Mouse (Mus musculus): ENCODE data around the gene Appbp2. TPM values are rescaled to one million over a fixed set of nuclear protein-coding genes. Genes with fewer than 3 reads are reported as not detected.

Gene Appbp2
- 53.8 and 54.1 TPM in 2 replicates for polyA plus RNA-seq (2014; fragmentation: Nextera tagmentation; extraction: Ambion mirVana)

GRCm38 (mm10) chr11:85234990-85235841, at the start of gene Appbp2:
Gene Appbp2, minus strand, starts transcription at chr11:85235130.
- Histone ChIP-seq H3K4me3 (ENCODE audit: low read depth, low read length) (peak within 1 kb of the TSS; percentile 96), H3K36me3 (ENCODE audit: insufficient read depth) (peaks cover 4% of the 10 kb centered on the region; the same call in 1 of the 2 replicates), H3K4me2 (peak within 1 kb of the TSS; percentile 81), H3K9ac (peak within 1 kb of the TSS; percentile 93), H3K27ac (ENCODE audit: low read depth) (peak within 1 kb of the TSS; percentile 99), H3K27me3 (ENCODE audit: insufficient read depth, low read length) (no peaks in the 10 kb centered on the region), H3K4me1 (ENCODE audit: insufficient read depth) (no peaks in the 10 kb centered on the region), H3K9me3 (ENCODE audit: low read depth, low read length) (no peaks in the 10 kb centered on the region)
- no peak for TF ChIP-seq CTCF (IDR thresholded peaks at IDR 0.05; ENCODE audit: low read depth)
- peak; percentile 97 for ATAC-seq (ENCODE audit: insufficient read depth)
- 5% methylated on average over 48 of the region's 48 CpGs for WGBS
- DNase-seq, result peak; percentile 98

- Histone ChIP-seq H3K36me3 (ENCODE audit: insufficient read depth) (no peaks in the 10 kb centered on the region), H3K4me2 (no peak overlapping the region), H3K27me3 (ENCODE audit: insufficient read depth, low read length) (no peaks in the 10 kb centered on the region), H3K9ac (no peak overlapping the region), H3K4me3 (ENCODE audit: low read depth, low read length) (no peak overlapping the region), H3K27ac (ENCODE audit: low read depth) (no peak overlapping the region), H3K4me1 (ENCODE audit: insufficient read depth) (no peaks in the 10 kb centered on the region), H3K9me3 (ENCODE audit: low read depth, low read length) (no peaks in the 10 kb centered on the region)
- ATAC-seq (ENCODE audit: insufficient read depth) (no peak), DNase-seq (no peak)
- TF ChIP-seq CTCF (IDR thresholded peaks at IDR 0.05; ENCODE audit: low read depth), result no peak
- WGBS, result 41% methylated on average over 15 of the region's 15 CpGs
Measured at GRCm38 (mm10) chr11:85281219-85281878, 46.4 kb upstream of the Appbp2 start.

GRCm38 (mm10) chr11:85278175-85278574, 43.2 kb upstream of the Appbp2 start:
- DNase-seq (no peak), ATAC-seq (ENCODE audit: insufficient read depth) (no peak)
- H3K9ac ChIP-seq, result no peak overlapping the region
- H3K36me3 ChIP-seq (ENCODE audit: insufficient read depth), result no peaks in the 10 kb centered on the region
- H3K4me3 ChIP-seq (ENCODE audit: low read depth, low read length), result no peak overlapping the region
- TF ChIP-seq CTCF (IDR thresholded peaks at IDR 0.05; ENCODE audit: low read depth), result no peak
- no peak overlapping the region for H3K27ac ChIP-seq (ENCODE audit: low read depth)
- H3K4me2 ChIP-seq, result no peak overlapping the region
- 81% methylated on average over 1 of the region's 1 CpGs for WGBS
- H3K27me3 ChIP-seq (ENCODE audit: insufficient read depth, low read length), result no peaks in the 10 kb centered on the region
- no peaks in the 10 kb centered on the region for H3K9me3 ChIP-seq (ENCODE audit: low read depth, low read length)
- H3K4me1 ChIP-seq (ENCODE audit: insufficient read depth), result no peaks in the 10 kb centered on the region

GRCm38 (mm10) chr11:85277609-85278008, 42.7 kb upstream of the Appbp2 start:
- ATAC-seq (ENCODE audit: insufficient read depth) (no peak), DNase-seq (no peak)

GRCm38 (mm10) chr11:85275151-85275550, 40.2 kb upstream of the Appbp2 start:
- no peak for TF ChIP-seq CTCF (IDR thresholded peaks at IDR 0.05; ENCODE audit: low read depth)
- Histone ChIP-seq H3K36me3 (ENCODE audit: insufficient read depth) (no peaks in the 10 kb centered on the region), H3K27me3 (ENCODE audit: insufficient read depth, low read length) (no peaks in the 10 kb centered on the region), H3K9ac (no peak overlapping the region), H3K4me1 (ENCODE audit: insufficient read depth) (no peaks in the 10 kb centered on the region), H3K27ac (ENCODE audit: low read depth) (no peak overlapping the region), H3K9me3 (ENCODE audit: low read depth, low read length) (no peaks in the 10 kb centered on the region), H3K4me2 (no peak overlapping the region), H3K4me3 (ENCODE audit: low read depth, low read length) (no peak overlapping the region)
- DNase-seq (no peak), ATAC-seq (ENCODE audit: insufficient read depth) (no peak)
- WGBS, result 56% methylated on average over 5 of the region's 5 CpGs

More at GRCm38 (mm10) chr11:85277609-85278008, 42.7 kb upstream of the Appbp2 start:
- Histone ChIP-seq H3K36me3 (ENCODE audit: insufficient read depth) (no peaks in the 10 kb centered on the region), H3K4me3 (ENCODE audit: low read depth, low read length) (no peak overlapping the region), H3K9ac (no peak overlapping the region), H3K27me3 (ENCODE audit: insufficient read depth, low read length) (no peaks in the 10 kb centered on the region), H3K4me1 (ENCODE audit: insufficient read depth) (no peaks in the 10 kb centered on the region), H3K4me2 (no peak overlapping the region), H3K9me3 (ENCODE audit: low read depth, low read length) (no peaks in the 10 kb centered on the region), H3K27ac (ENCODE audit: low read depth) (no peak overlapping the region)
- 63% methylated on average over 5 of the region's 5 CpGs for WGBS
- no peak for TF ChIP-seq CTCF (IDR thresholded peaks at IDR 0.05; ENCODE audit: low read depth)

- 70% methylated on average over 6 of the region's 6 CpGs for WGBS
- Histone ChIP-seq H3K27me3 (ENCODE audit: insufficient read depth, low read length) (no peaks in the 10 kb centered on the region), H3K4me3 (ENCODE audit: low read depth, low read length) (no peak overlapping the region), H3K4me1 (ENCODE audit: insufficient read depth) (no peaks in the 10 kb centered on the region), H3K9ac (no peak overlapping the region), H3K36me3 (ENCODE audit: insufficient read depth) (no peaks in the 10 kb centered on the region), H3K27ac (ENCODE audit: low read depth) (no peak overlapping the region), H3K4me2 (no peak overlapping the region), H3K9me3 (ENCODE audit: low read depth, low read length) (no peaks in the 10 kb centered on the region)
- no peak for DNase-seq
- TF ChIP-seq CTCF (IDR thresholded peaks at IDR 0.05; ENCODE audit: low read depth), result peak; percentile 47
- ATAC-seq (ENCODE audit: insufficient read depth), result no peak
Measured at GRCm38 (mm10) chr11:85273299-85273698, 38.4 kb upstream of the Appbp2 start.

GRCm38 (mm10) chr11:85270631-85271030, 35.7 kb upstream of the Appbp2 start:
- no peak for ATAC-seq (ENCODE audit: insufficient read depth)
- WGBS, result 50% methylated on average over 3 of the region's 3 CpGs
- Histone ChIP-seq H3K4me2 (no peak overlapping the region), H3K4me3 (ENCODE audit: low read depth, low read length) (no peak overlapping the region), H3K27me3 (ENCODE audit: insufficient read depth, low read length) (no peaks in the 10 kb centered on the region), H3K27ac (ENCODE audit: low read depth) (no peak overlapping the region), H3K9ac (no peak overlapping the region), H3K9me3 (ENCODE audit: low read depth, low read length) (no peaks in the 10 kb centered on the region), H3K36me3 (ENCODE audit: insufficient read depth) (no peaks in the 10 kb centered on the region), H3K4me1 (ENCODE audit: insufficient read depth) (no peaks in the 10 kb centered on the region)
- peak; percentile 60 for TF ChIP-seq CTCF (IDR thresholded peaks at IDR 0.05; ENCODE audit: low read depth)
- peak; percentile 73 for DNase-seq

Measured in lung, embryonic 14.5 days (tissue).